Mouse (Mus musculus) heart, embryonic 13.5 days (tissue): ENCODE measurements around the gene Kazald1. TPM values are rescaled to one million over a fixed set of nuclear protein-coding genes. Genes with fewer than 3 reads are reported as not detected.
A peak's percentile ranks its signal among the peaks of the same experiment; 100 is the strongest.
"Not testable (repeated sequence)": the region's sequence is repeated elsewhere in the genome, so short reads cannot be mapped to it uniquely, and the experiment has no call there.

ENCODE experiments used
- ATAC-seq: fragments of 200-750 bp; cut with Nextera tagmentation; 2 replicates; pipeline ENCODE4 v1.8.0; 2017; ENCODE audit warnings: moderate TSS enrichment; ENCODE audit not compliant: insufficient number of reproducible peaks, low FRiP score, low TSS enrichment; ENCODE audit errors: extremely low read depth
- H3K27ac ChIP-seq: fragments of 300-500 bp; sonication (generic); replicated peaks from 2 replicates; pipeline ENCODE4 v1.5.1; 2015; ENCODE audit warnings: moderate library complexity, mild to moderate bottlenecking, inconsistent platforms
- H3K27me3 ChIP-seq: fragments of 300-500 bp; sonication (generic); replicated peaks from 2 replicates; pipeline ENCODE4 v1.6.1; 2015; ENCODE audit warnings: mild to moderate bottlenecking, inconsistent platforms
- H3K36me3 ChIP-seq: fragments of 300-500 bp; sonication (generic); 2 replicates; pipeline ENCODE4 v1.6.1; 2015; ENCODE audit warnings: mild to moderate bottlenecking, inconsistent platforms
- H3K4me1 ChIP-seq: fragments of 300-500 bp; sonication (generic); 2 replicates; pipeline ENCODE4 v1.6.1; 2015; ENCODE audit warnings: inconsistent platforms
- H3K4me2 ChIP-seq: fragments of 300-500 bp; sonication (generic); 2 replicates; pipeline ENCODE4 v1.6.1; 2015; ENCODE audit warnings: inconsistent platforms, mild to moderate bottlenecking, moderate library complexity
- H3K4me3 ChIP-seq: fragments of 300-500 bp; sonication (generic); 2 replicates; pipeline ENCODE4 v1.5.1; 2015; ENCODE audit warnings: moderate library complexity, mild to moderate bottlenecking, inconsistent platforms
- H3K9ac ChIP-seq: fragments of 300-500 bp; sonication (generic); 2 replicates; pipeline ENCODE4 v1.6.1; 2015; ENCODE audit warnings: inconsistent platforms, mild to moderate bottlenecking, moderate library complexity
- H3K9me3 ChIP-seq: fragments of 300-500 bp; sonication (generic); 2 replicates; pipeline ENCODE4 v1.6.1; 2016; ENCODE audit warnings: inconsistent platforms
- WGBS: fragments of 180-500 bp; shearing (Covaris S2); methylation state at CpG from one replicate; pipeline ENCODE4 v1.1.7; 2015; ENCODE audit warnings: mixed read lengths; 5-methylcytosine and 5-hydroxymethylcytosine counted together
- polyA plus RNA-seq: library from polyadenylated mRNA; unstranded; fragments of >200 nt; fragmentation: Nextera tagmentation; extraction: Ambion mirVana; gene quantifications from 2 replicates; pipeline ENCODE4 v1.2.1, GENCODE M21; 2015

Gene Kazald1
- polyA plus RNA-seq, 1 experiment from 2014 or later, result 5.8 TPM

- ATAC-seq, result no peak
- no peak overlapping the region for H3K4me3 ChIP-seq
Measured at GRCm38 (mm10) chr19:45036867-45037266, 38.2 kb upstream of the Kazald1 start.

GRCm38 (mm10) chr19:45038198-45038597 lies 36.8 kb upstream of the Kazald1 start:
- H3K9ac ChIP-seq, H3K9me3 ChIP-seq, H3K27ac ChIP-seq, H3K4me3 ChIP-seq, H3K4me1 ChIP-seq, H3K36me3 ChIP-seq, H3K4me2 ChIP-seq, ATAC-seq: not testable (repeated sequence)
- peaks cover 78% of the 10 kb centered on the region for H3K27me3 ChIP-seq
- WGBS, result 85% methylated on average over 7 of the region's 7 CpGs

More at GRCm38 (mm10) chr19:45036867-45037266, 38.2 kb upstream of the Kazald1 start:
- 28% methylated on average over 16 of the region's 16 CpGs for WGBS
- peaks cover 64% of the 10 kb centered on the region for H3K27me3 ChIP-seq
- H3K9me3 ChIP-seq, result no peaks in the 10 kb centered on the region
- no peak overlapping the region for H3K4me2 ChIP-seq
- H3K36me3 ChIP-seq, result no peaks in the 10 kb centered on the region
- no peak overlapping the region for H3K9ac ChIP-seq
- H3K4me1 ChIP-seq, result peaks cover 14% of the 10 kb centered on the region
- no peak overlapping the region for H3K27ac ChIP-seq

- WGBS, result 32% methylated on average over 13 of the region's 13 CpGs
- no peak for ATAC-seq
- no peaks in the 10 kb centered on the region for H3K36me3 ChIP-seq
- no peak overlapping the region for H3K4me2 ChIP-seq
- no peak overlapping the region for H3K4me3 ChIP-seq
- no peaks in the 10 kb centered on the region for H3K4me1 ChIP-seq
- H3K27me3 ChIP-seq, result peaks cover 97% of the 10 kb centered on the region
- no peak overlapping the region for H3K27ac ChIP-seq
- H3K9ac ChIP-seq, result no peak overlapping the region
- H3K9me3 ChIP-seq, result no peaks in the 10 kb centered on the region
Measured at GRCm38 (mm10) chr19:45040214-45040613, 34.8 kb upstream of the Kazald1 start.

- Histone ChIP-seq H3K27ac (no peak overlapping the region), H3K9me3 (no peaks in the 10 kb centered on the region), H3K4me2 (no peak overlapping the region), H3K9ac (no peak overlapping the region), H3K4me1 (peaks cover 28% of the 10 kb centered on the region), H3K36me3 (peaks cover 4% of the 10 kb centered on the region; the same call in 1 of the 2 replicates), H3K4me3 (no peak overlapping the region), H3K27me3 (peaks cover 76% of the 10 kb centered on the region)
- 54% methylated on average over 11 of the region's 11 CpGs for WGBS
- ATAC-seq, result no peak
Measured at GRCm38 (mm10) chr19:45044389-45044927, 30.6 kb upstream of the Kazald1 start.

GRCm38 (mm10) chr19:45045236-45045635 lies 29.8 kb upstream of the Kazald1 start:
- peaks cover 28% of the 10 kb centered on the region for H3K4me1 ChIP-seq
- peaks cover 12% of the 10 kb centered on the region; the same call in 1 of the 2 replicates for H3K36me3 ChIP-seq
- no peak overlapping the region for H3K9ac ChIP-seq
- 38% methylated on average over 15 of the region's 15 CpGs for WGBS
- H3K4me3 ChIP-seq, result no peak overlapping the region
- no peak overlapping the region for H3K27ac ChIP-seq
- H3K9me3 ChIP-seq, result no peaks in the 10 kb centered on the region
- H3K27me3 ChIP-seq, result peaks cover 68% of the 10 kb centered on the region
- no peak for ATAC-seq
- no peak overlapping the region for H3K4me2 ChIP-seq

- Histone ChIP-seq H3K27me3 (peaks cover 64% of the 10 kb centered on the region), H3K4me3 (peak within 1 kb of the TSS; percentile 68), H3K36me3 (peaks cover 16% of the 10 kb centered on the region), H3K9me3 (no peaks in the 10 kb centered on the region), H3K27ac (no peak within 1 kb of the TSS), H3K4me2 (peak within 1 kb of the TSS; percentile 93), H3K9ac (peak within 1 kb of the TSS; percentile 85), H3K4me1 (peaks cover 28% of the 10 kb centered on the region)
- ATAC-seq, result no peak
- 65% methylated on average over 5 of the region's 5 CpGs for WGBS
Measured at GRCm38 (mm10) chr19:45045651-45046050, 29.4 kb upstream of the Kazald1 start, which contains the start of gene Pdzd7. Gene Pdzd7 (minus strand): TSS chr19:45045717.

- WGBS, result 3% methylated on average over 34 of the region's 34 CpGs
- Histone ChIP-seq H3K4me1 (peaks cover 28% of the 10 kb centered on the region), H3K4me3 (peak overlapping the region; percentile 68), H3K9ac (peak overlapping the region; percentile 85), H3K27ac (peak overlapping the region; percentile 96), H3K4me2 (peak overlapping the region; percentile 93), H3K9me3 (no peaks in the 10 kb centered on the region), H3K36me3 (peaks cover 25% of the 10 kb centered on the region), H3K27me3 (peaks cover 53% of the 10 kb centered on the region)
- ATAC-seq, result peak; percentile 47; the same call in 1 of the 2 replicates
Measured at GRCm38 (mm10) chr19:45046523-45047321, 28.3 kb upstream of the Kazald1 start.

GRCm38 (mm10) chr19:45047417-45047934 lies 27.6 kb upstream of the Kazald1 start, which contains the start of gene Sfxn3:
Gene Sfxn3 (plus strand): TSS chr19:45047503.
- H3K4me3 ChIP-seq, result peak within 1 kb of the TSS; percentile 68
- H3K27me3 ChIP-seq, result peaks cover 46% of the 10 kb centered on the region
- H3K4me2 ChIP-seq, result peak within 1 kb of the TSS; percentile 93
- WGBS, result under 1% methylated on average over 26 of the region's 26 CpGs
- H3K9me3 ChIP-seq, result no peaks in the 10 kb centered on the region
- H3K36me3 ChIP-seq, result peaks cover 33% of the 10 kb centered on the region
- peaks cover 28% of the 10 kb centered on the region for H3K4me1 ChIP-seq
- peak within 1 kb of the TSS; percentile 85 for H3K9ac ChIP-seq
- peak; percentile 80 for ATAC-seq
- peak within 1 kb of the TSS; percentile 96 for H3K27ac ChIP-seq

GRCm38 (mm10) chr19:45047935-45048643 lies 27.0 kb upstream of the Kazald1 start:
- no peaks in the 10 kb centered on the region for H3K9me3 ChIP-seq
- H3K36me3 ChIP-seq, result peaks cover 39% of the 10 kb centered on the region
- peak overlapping the region; percentile 93 for H3K4me2 ChIP-seq
- peak overlapping the region; percentile 85 for H3K9ac ChIP-seq
- H3K27me3 ChIP-seq, result peaks cover 40% of the 10 kb centered on the region
- peak overlapping the region; percentile 68 for H3K4me3 ChIP-seq
- H3K27ac ChIP-seq, result peak overlapping the region; percentile 96
- H3K4me1 ChIP-seq, result peaks cover 28% of the 10 kb centered on the region
- 22% methylated on average over 11 of the region's 11 CpGs for WGBS
- peak; percentile 20 for ATAC-seq

- H3K4me2 ChIP-seq, result peak overlapping the region; percentile 93
- ATAC-seq, result no peak
- H3K9ac ChIP-seq, result peak overlapping the region; percentile 85
- H3K27me3 ChIP-seq, result peaks cover 32% of the 10 kb centered on the region
- H3K4me3 ChIP-seq, result peak overlapping the region; percentile 68
- WGBS, result 75% methylated on average over 12 of the region's 12 CpGs
- H3K9me3 ChIP-seq, result no peaks in the 10 kb centered on the region
- H3K27ac ChIP-seq, result peak overlapping the region; percentile 96
- H3K36me3 ChIP-seq, result peaks cover 46% of the 10 kb centered on the region
- peaks cover 28% of the 10 kb centered on the region for H3K4me1 ChIP-seq
Measured at GRCm38 (mm10) chr19:45048644-45049365, 26.2 kb upstream of the Kazald1 start.
